Comparison of ENCODE assay signal across 7 mouse cellular contexts in the genomic region with DNA sequence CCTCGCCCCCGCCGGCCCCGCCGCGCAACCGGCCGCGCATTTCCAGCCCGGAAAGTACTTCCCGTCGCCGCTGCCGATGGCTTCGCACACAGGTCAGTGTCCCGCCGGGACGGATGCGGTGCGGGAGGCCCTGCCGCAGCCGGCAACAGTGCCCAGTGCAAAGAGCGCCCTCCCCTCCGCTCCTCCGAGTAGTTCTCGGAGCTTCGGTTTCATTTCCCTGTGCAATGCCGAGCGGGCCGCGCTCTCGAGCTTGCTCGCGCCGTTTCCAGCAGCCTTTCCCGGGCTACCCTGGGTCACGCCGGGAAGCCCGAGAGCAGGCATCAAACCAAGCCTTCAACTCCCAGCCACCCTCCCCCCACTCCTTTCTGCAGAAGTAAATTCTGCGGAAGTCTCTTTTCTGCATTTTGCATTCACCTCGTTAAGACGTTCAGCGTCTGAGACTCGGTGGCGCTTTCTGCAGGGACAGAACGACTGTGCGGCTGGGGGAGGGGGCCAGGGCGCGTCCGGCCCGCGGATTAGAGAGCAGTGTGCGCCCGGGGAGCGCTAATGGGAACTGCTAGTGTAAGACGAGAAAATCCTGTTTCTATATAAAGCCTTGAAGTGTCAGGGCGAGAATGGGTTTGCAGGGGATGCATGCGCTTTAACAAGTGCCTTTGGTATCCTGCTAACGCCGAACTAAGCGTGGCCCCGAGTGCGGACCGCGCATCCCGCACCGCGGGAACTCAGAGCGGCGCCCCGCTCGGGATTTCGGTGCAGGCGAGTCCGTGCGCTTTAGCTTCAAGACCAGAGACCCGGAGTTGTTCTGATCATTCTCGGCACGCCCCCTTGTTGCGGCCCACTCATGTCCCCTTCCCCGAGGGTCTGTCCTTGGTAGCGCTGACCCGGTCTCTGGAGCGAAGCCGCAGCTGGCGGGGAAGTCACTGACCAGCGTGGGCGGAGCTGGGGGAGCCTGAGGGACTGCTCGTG. TPM values are rescaled to one million over a fixed set of nuclear protein-coding genes. Genes with fewer than 3 reads are reported as not detected.
DNase-seq lines count a peak whose midpoint lies in the region; ATAC-seq and TF ChIP-seq lines count a peak whose summit lies in the region.

No protein-coding gene starts in this region.

- H3K27ac ChIP-seq in cortical plate, adult 2 months (ENCODE audit: insufficient read depth, low read length) = peak overlapping the region; percentile 92
- H3K27ac ChIP-seq in heart, embryonic 13.5 days (replicated peaks) = peak overlapping the region; percentile 92
- peak overlapping the region; percentile 96 for H3K27ac ChIP-seq in kidney, embryonic 16.5 days (ENCODE audit: low read length)
- H3K27ac ChIP-seq in spleen, adult 2 months (ENCODE audit: insufficient read depth, low read length) = peak overlapping the region; percentile 40

- peak overlapping the region; percentile 99 for H3K4me2 ChIP-seq in heart, embryonic 13.5 days
- H3K4me2 ChIP-seq in kidney, embryonic 16.5 days (replicated peaks; ENCODE audit: low read depth, low read length) = peak overlapping the region; percentile 88

- no peak for TF ChIP-seq CTCF in E14TG2a.4 (conservative IDR thresholded peaks at IDR 0.05; ENCODE audit: low read length)
- TF ChIP-seq CTCF in cortical plate, adult 2 months (IDR thresholded peaks at IDR 0.05; ENCODE audit: extremely low read depth, insufficient read depth, low read length) = no peak
- TF ChIP-seq CTCF in spleen, adult 2 months (IDR thresholded peaks at IDR 0.05; ENCODE audit: extremely low read depth, insufficient read depth, insufficient read length, insufficient replicate concordance) = no peak

- peaks cover 24% of the 10 kb centered on the region for H3K27me3 ChIP-seq in E14TG2a.4 (ENCODE audit: insufficient read depth, low read length)
- no peaks in the 10 kb centered on the region for H3K27me3 ChIP-seq in heart, embryonic 13.5 days (replicated peaks)
- no peaks in the 10 kb centered on the region for H3K27me3 ChIP-seq in kidney, embryonic 16.5 days (ENCODE audit: insufficient read depth, low read length)
- H3K27me3 ChIP-seq in spleen, adult 2 months (ENCODE audit: control insufficient read depth, insufficient read depth, low read length) = peaks cover 42% of the 10 kb centered on the region

- H3K4me3 ChIP-seq in E14TG2a.4 (replicated peaks; ENCODE audit: low read length) = peak overlapping the region; percentile 92
- H3K4me3 ChIP-seq in cortical plate, adult 2 months (ENCODE audit: insufficient read depth, low read length) = peak overlapping the region; percentile 85
- H3K4me3 ChIP-seq in heart, embryonic 13.5 days = peak overlapping the region; percentile 88
- peak overlapping the region; percentile 77 for H3K4me3 ChIP-seq in kidney, embryonic 16.5 days (ENCODE audit: low read length)
- peak overlapping the region; percentile 61 for H3K4me3 ChIP-seq in spleen, adult 2 months (ENCODE audit: extremely low read depth, insufficient read depth, insufficient read length)

- peak overlapping the region; percentile 99 for H3K9ac ChIP-seq in heart, embryonic 13.5 days
- peak overlapping the region; percentile 96 for H3K9ac ChIP-seq in kidney, embryonic 16.5 days (replicated peaks; ENCODE audit: low read length)

- H3K36me3 ChIP-seq in E14TG2a.4 (ENCODE audit: insufficient read depth, low read length) = no peaks in the 10 kb centered on the region
- H3K36me3 ChIP-seq in heart, embryonic 13.5 days = no peaks in the 10 kb centered on the region
- H3K36me3 ChIP-seq in kidney, embryonic 16.5 days (ENCODE audit: insufficient read depth, low read length) = no peaks in the 10 kb centered on the region
- no peaks in the 10 kb centered on the region for H3K36me3 ChIP-seq in spleen, adult 2 months (ENCODE audit: control insufficient read depth, insufficient read depth, low read length)

- H3K4me1 ChIP-seq in E14TG2a.4 (replicated peaks; ENCODE audit: low read depth, low read length) = peaks cover 65% of the 10 kb centered on the region
- H3K4me1 ChIP-seq in cortical plate, adult 2 months (ENCODE audit: control insufficient read depth, insufficient read depth, low read length) = peaks cover 6% of the 10 kb centered on the region; the same call in 1 of the 2 replicates
- peaks cover 48% of the 10 kb centered on the region for H3K4me1 ChIP-seq in heart, embryonic 13.5 days
- peaks cover 43% of the 10 kb centered on the region for H3K4me1 ChIP-seq in kidney, embryonic 16.5 days (ENCODE audit: insufficient read depth, low read length)
- peaks cover 22% of the 10 kb centered on the region for H3K4me1 ChIP-seq in spleen, adult 2 months (ENCODE audit: control insufficient read depth, insufficient read depth, insufficient read length)

- DNase-seq in 3134 (ENCODE audit: extremely low read depth, insufficient read length, low spot score) = peak; percentile 84
- peak; percentile 78 for DNase-seq in lung, postnatal 4 days
- DNase-seq in spleen, adult 2 months (ENCODE audit: low read depth in 1 of 2, low spot score in 2 of 2) = peak in 1 of 2 experiments; percentile 39

- WGBS in heart, embryonic 13.5 days = under 1% methylated on average over 88 of the region's 89 CpGs
- under 1% methylated on average over 86 of the region's 89 CpGs for WGBS in kidney, embryonic 16.5 days
- 2% methylated on average over 85 of the region's 89 CpGs for WGBS in spleen, adult 2 months

- H3K9me3 ChIP-seq in E14TG2a.4 (ENCODE audit: low read length) = no peaks in the 10 kb centered on the region
- no peaks in the 10 kb centered on the region for H3K9me3 ChIP-seq in heart, embryonic 13.5 days
- H3K9me3 ChIP-seq in kidney, embryonic 16.5 days (ENCODE audit: low read length) = no peaks in the 10 kb centered on the region

- ATAC-seq in heart, embryonic 13.5 days (ENCODE audit: extremely low read depth, insufficient number of reproducible peaks, low FRiP score, low TSS enrichment) = no peak
- ATAC-seq in kidney, embryonic 16.5 days (ENCODE audit: low FRiP score, low TSS enrichment) = no peak

- no peak for TF ChIP-seq POLR2A in cortical plate, adult 2 months (IDR thresholded peaks at IDR 0.05; ENCODE audit: extremely low read depth, insufficient read depth, low read length)
- TF ChIP-seq POLR2A in spleen, adult 2 months (IDR thresholded peaks at IDR 0.05; ENCODE audit: low read depth, low read length) = no peak

RNA-seq across cellular contexts. Expression of gene Bahcc1, which starts 4.7 kb away (rescaled TPM):
- polyA plus RNA-seq in cortical plate, adult 2 months (2012; rRNA removed) = 10.1 and 10.2 TPM in 2 replicates
- polyA plus RNA-seq in heart, embryonic 13.5 days (2015; fragmentation: Nextera tagmentation; extraction: Ambion mirVana) = 4.4 and 5.2 TPM in 2 replicates
- polyA plus RNA-seq in kidney, embryonic 16.5 days (2015; fragmentation: Nextera tagmentation; extraction: Ambion mirVana) = 13.2 and 14.2 TPM in 2 replicates
- 3.6 and 4.0 TPM in 2 replicates for polyA plus RNA-seq in spleen, adult 2 months (2012; rRNA removed)

Comparison
In these comparisons a context has a peak if more than half of its experiments do, and no peak if none do; other contexts are left out.
1. H3K27ac ChIP-seq: peak in every context shown above with its lines; median percentile 96 in kidney, embryonic 16.5 days; 92 in cortical plate, adult 2 months; 92 in heart, embryonic 13.5 days; 40 in spleen, adult 2 months.